Mouse (Mus musculus): ENCODE data around the gene Ei24. TPM values are rescaled to one million over a fixed set of nuclear protein-coding genes. Genes with fewer than 3 reads are reported as not detected.

Gene Ei24
- polyA plus RNA-seq, 1 experiment from 2014 or later, result 60.8 TPM

GRCm38 (mm10) chr9:36808126-36808785 is 11.1 kb upstream of the Ei24 start:
- H3K4me1 ChIP-seq (replicated peaks; ENCODE audit: control insufficient read depth, insufficient read depth, low read length), result no peaks in the 10 kb centered on the region
- H3K4me3 ChIP-seq (ENCODE audit: low read depth, low read length), result no peak overlapping the region
- no peak overlapping the region for H3K4me2 ChIP-seq (replicated peaks; ENCODE audit: low read depth)
- ATAC-seq, result no peak
- no peaks in the 10 kb centered on the region for H3K9me3 ChIP-seq (ENCODE audit: control insufficient read depth)
- no peak for TF ChIP-seq CTCF (IDR thresholded peaks at IDR 0.05; ENCODE audit: low read depth)
- WGBS, result 63% methylated on average over 5 of the region's 5 CpGs
- H3K9ac ChIP-seq (ENCODE audit: low read depth, low read length), result no peak overlapping the region
- no peaks in the 10 kb centered on the region for H3K27me3 ChIP-seq (replicated peaks; ENCODE audit: control insufficient read depth, insufficient read depth, low read length)
- no peak overlapping the region for H3K27ac ChIP-seq (ENCODE audit: low read depth, low read length)
- H3K36me3 ChIP-seq (ENCODE audit: control insufficient read depth, insufficient read depth), result no peaks in the 10 kb centered on the region

GRCm38 (mm10) chr9:36805256-36805975 is 8.2 kb upstream of the Ei24 start:
- no peaks in the 10 kb centered on the region for H3K27me3 ChIP-seq (replicated peaks; ENCODE audit: control insufficient read depth, insufficient read depth, low read length)
- no peak overlapping the region for H3K4me2 ChIP-seq (replicated peaks; ENCODE audit: low read depth)
- TF ChIP-seq CTCF (IDR thresholded peaks at IDR 0.05; ENCODE audit: low read depth), result no peak
- no peaks in the 10 kb centered on the region for H3K9me3 ChIP-seq (ENCODE audit: control insufficient read depth)
- H3K36me3 ChIP-seq (ENCODE audit: control insufficient read depth, insufficient read depth), result no peaks in the 10 kb centered on the region
- H3K9ac ChIP-seq (ENCODE audit: low read depth, low read length), result no peak overlapping the region
- H3K27ac ChIP-seq (ENCODE audit: low read depth, low read length), result no peak overlapping the region
- H3K4me3 ChIP-seq (ENCODE audit: low read depth, low read length), result no peak overlapping the region
- ATAC-seq, result no peak
- H3K4me1 ChIP-seq (replicated peaks; ENCODE audit: control insufficient read depth, insufficient read depth, low read length), result no peaks in the 10 kb centered on the region
- WGBS, result 78% methylated on average over 3 of the region's 3 CpGs

DNA sequence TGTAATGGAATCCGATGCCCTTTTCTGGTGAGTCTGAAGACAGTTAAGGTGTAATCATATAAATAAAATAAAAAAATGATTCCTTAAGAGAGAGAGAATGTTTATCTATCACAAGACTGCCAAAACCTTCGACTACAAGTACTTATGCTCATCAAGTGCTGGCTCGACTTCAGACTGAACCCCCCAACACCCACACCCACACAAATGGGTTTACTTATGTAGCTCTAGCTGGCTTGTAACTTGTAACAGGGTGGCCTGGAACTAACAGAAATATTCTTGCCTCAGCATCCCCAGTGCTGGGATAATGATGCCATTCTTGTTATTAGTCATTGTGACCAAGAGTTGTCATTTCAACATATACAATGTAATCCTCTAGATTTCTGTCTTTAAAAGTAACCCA is 6.7 kb upstream of the Ei24 start:
- Histone ChIP-seq H3K27ac (ENCODE audit: low read depth, low read length) (no peak overlapping the region), H3K9me3 (ENCODE audit: control insufficient read depth) (no peaks in the 10 kb centered on the region), H3K27me3 (replicated peaks; ENCODE audit: control insufficient read depth, insufficient read depth, low read length) (no peaks in the 10 kb centered on the region), H3K4me2 (replicated peaks; ENCODE audit: low read depth) (no peak overlapping the region), H3K4me3 (ENCODE audit: low read depth, low read length) (no peak overlapping the region), H3K4me1 (replicated peaks; ENCODE audit: control insufficient read depth, insufficient read depth, low read length) (no peaks in the 10 kb centered on the region), H3K36me3 (ENCODE audit: control insufficient read depth, insufficient read depth) (no peaks in the 10 kb centered on the region), H3K9ac (ENCODE audit: low read depth, low read length) (no peak overlapping the region)
- ATAC-seq, result no peak
- no peak for TF ChIP-seq CTCF (IDR thresholded peaks at IDR 0.05; ENCODE audit: low read depth)
- 71% methylated on average over 3 of the region's 3 CpGs for WGBS

GRCm38 (mm10) chr9:36803386-36803785 is 6.2 kb upstream of the Ei24 start:
- H3K4me2 ChIP-seq (replicated peaks; ENCODE audit: low read depth), result no peak overlapping the region
- H3K27me3 ChIP-seq (replicated peaks; ENCODE audit: control insufficient read depth, insufficient read depth, low read length), result no peaks in the 10 kb centered on the region
- 77% methylated on average over 6 of the region's 6 CpGs for WGBS
- H3K9me3 ChIP-seq (ENCODE audit: control insufficient read depth), result no peaks in the 10 kb centered on the region
- no peak for ATAC-seq
- no peak for TF ChIP-seq CTCF (IDR thresholded peaks at IDR 0.05; ENCODE audit: low read depth)
- no peak overlapping the region for H3K9ac ChIP-seq (ENCODE audit: low read depth, low read length)
- no peak overlapping the region for H3K4me3 ChIP-seq (ENCODE audit: low read depth, low read length)
- no peak overlapping the region for H3K27ac ChIP-seq (ENCODE audit: low read depth, low read length)
- no peaks in the 10 kb centered on the region for H3K36me3 ChIP-seq (ENCODE audit: control insufficient read depth, insufficient read depth)
- H3K4me1 ChIP-seq (replicated peaks; ENCODE audit: control insufficient read depth, insufficient read depth, low read length), result no peaks in the 10 kb centered on the region

- no peak overlapping the region for H3K9ac ChIP-seq (ENCODE audit: low read depth, low read length)
- no peak overlapping the region for H3K27ac ChIP-seq (ENCODE audit: low read depth, low read length)
- H3K4me3 ChIP-seq (ENCODE audit: low read depth, low read length), result no peak overlapping the region
- H3K36me3 ChIP-seq (ENCODE audit: control insufficient read depth, insufficient read depth), result no peaks in the 10 kb centered on the region
- TF ChIP-seq CTCF (IDR thresholded peaks at IDR 0.05; ENCODE audit: low read depth), result no peak
- ATAC-seq, result no peak
- WGBS, result 85% methylated on average over 3 of the region's 3 CpGs
- no peak overlapping the region for H3K4me2 ChIP-seq (replicated peaks; ENCODE audit: low read depth)
- no peaks in the 10 kb centered on the region for H3K4me1 ChIP-seq (replicated peaks; ENCODE audit: control insufficient read depth, insufficient read depth, low read length)
- H3K9me3 ChIP-seq (ENCODE audit: control insufficient read depth), result no peaks in the 10 kb centered on the region
- no peaks in the 10 kb centered on the region for H3K27me3 ChIP-seq (replicated peaks; ENCODE audit: control insufficient read depth, insufficient read depth, low read length)
Measured at GRCm38 (mm10) chr9:36802951-36803350, 5.8 kb upstream of the Ei24 start.

GRCm38 (mm10) chr9:36801961-36802360 is 4.8 kb upstream of the Ei24 start:
- 67% methylated on average over 2 of the region's 2 CpGs for WGBS
- H3K27ac ChIP-seq (ENCODE audit: low read depth, low read length), result no peak overlapping the region
- no peaks in the 10 kb centered on the region for H3K36me3 ChIP-seq (ENCODE audit: control insufficient read depth, insufficient read depth)

More at GRCm38 (mm10) chr9:36801961-36802360, 4.8 kb upstream of the Ei24 start:
- Histone ChIP-seq H3K9me3 (ENCODE audit: control insufficient read depth) (no peaks in the 10 kb centered on the region), H3K4me1 (replicated peaks; ENCODE audit: control insufficient read depth, insufficient read depth, low read length) (no peaks in the 10 kb centered on the region), H3K4me2 (replicated peaks; ENCODE audit: low read depth) (no peak overlapping the region), H3K4me3 (ENCODE audit: low read depth, low read length) (no peak overlapping the region), H3K9ac (ENCODE audit: low read depth, low read length) (no peak overlapping the region), H3K27me3 (replicated peaks; ENCODE audit: control insufficient read depth, insufficient read depth, low read length) (no peaks in the 10 kb centered on the region)
- ATAC-seq, result no peak
- no peak for TF ChIP-seq CTCF (IDR thresholded peaks at IDR 0.05; ENCODE audit: low read depth)

All from intestine, postnatal 0 days (tissue).